Mouse (Mus musculus) layer of hippocampus, adult 9-11 months (tissue): Measurements from ENCODE around the gene Slc35f3.
A peak's percentile ranks its signal among the peaks of the same experiment; 100 is the strongest.

ENCODE experiments used
- DNase-seq: peaks from one replicate; pipeline ENCODE4 v3.0.0; 2022

Gene Slc35f3

DNA sequence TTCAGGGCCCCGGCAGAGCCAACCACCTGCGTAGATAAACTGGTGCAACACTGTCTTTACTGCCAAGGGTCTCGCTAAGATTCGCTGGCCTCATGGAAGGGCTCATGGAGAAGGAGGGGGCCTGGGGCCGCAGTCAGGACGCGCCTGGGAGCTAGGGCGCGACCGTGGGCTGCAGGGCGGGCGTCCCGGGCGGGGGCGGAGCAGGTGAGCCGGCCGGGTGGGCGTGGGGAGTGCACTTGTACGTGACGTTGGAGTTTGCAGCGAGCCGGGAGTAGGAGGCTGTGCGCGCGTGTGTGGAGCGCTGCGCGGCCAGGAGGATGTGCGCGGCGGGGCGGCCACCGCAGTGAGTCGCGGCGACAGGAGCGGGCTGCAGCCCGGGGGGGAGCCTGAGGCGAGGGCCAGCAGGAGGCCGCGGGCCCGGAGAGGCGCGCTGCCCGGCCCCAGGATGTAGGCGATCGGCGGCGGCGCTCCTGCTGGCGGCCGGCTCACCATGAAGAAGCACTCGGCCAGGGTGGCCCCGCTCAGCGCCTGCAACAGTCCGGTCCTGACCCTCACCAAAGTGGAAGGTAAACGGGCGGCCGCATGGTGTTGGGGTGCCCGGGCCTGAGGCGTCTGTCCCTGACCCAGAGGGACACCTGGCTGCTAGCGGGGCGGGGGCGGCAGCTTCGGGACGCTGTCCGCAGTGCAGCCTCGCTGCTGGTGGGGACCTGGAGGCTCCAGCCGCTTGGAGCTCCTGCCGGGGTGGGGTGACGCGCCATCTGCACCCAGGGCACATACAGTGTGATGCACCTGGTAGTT is at the start of gene Slc35f3:
Gene Slc35f3 (plus strand): TSS at position 263 of the 798 bp plus-strand sequence.
- peak; percentile 77 for DNase-seq

DNA sequence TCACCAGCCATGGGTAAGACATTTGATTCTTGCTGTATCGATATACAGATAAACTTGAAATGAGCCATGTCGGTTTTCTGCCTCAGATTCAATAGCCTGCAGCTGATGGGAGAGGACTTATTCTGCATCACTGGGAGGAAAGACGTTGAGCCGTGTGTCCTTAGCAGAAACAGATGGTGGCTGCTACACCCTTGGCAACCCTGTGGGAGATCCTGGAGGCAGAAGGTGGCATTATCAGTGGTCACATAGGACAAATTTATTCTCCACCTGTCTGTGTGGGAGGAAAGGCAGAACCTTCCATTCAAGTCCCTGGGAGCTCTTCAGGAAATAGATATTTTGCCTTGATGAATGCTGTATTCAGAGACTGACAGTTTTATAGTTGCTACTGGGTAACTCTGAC is 47.9 kb upstream of the Slc35f3 start:
- DNase-seq = no peak

DNA sequence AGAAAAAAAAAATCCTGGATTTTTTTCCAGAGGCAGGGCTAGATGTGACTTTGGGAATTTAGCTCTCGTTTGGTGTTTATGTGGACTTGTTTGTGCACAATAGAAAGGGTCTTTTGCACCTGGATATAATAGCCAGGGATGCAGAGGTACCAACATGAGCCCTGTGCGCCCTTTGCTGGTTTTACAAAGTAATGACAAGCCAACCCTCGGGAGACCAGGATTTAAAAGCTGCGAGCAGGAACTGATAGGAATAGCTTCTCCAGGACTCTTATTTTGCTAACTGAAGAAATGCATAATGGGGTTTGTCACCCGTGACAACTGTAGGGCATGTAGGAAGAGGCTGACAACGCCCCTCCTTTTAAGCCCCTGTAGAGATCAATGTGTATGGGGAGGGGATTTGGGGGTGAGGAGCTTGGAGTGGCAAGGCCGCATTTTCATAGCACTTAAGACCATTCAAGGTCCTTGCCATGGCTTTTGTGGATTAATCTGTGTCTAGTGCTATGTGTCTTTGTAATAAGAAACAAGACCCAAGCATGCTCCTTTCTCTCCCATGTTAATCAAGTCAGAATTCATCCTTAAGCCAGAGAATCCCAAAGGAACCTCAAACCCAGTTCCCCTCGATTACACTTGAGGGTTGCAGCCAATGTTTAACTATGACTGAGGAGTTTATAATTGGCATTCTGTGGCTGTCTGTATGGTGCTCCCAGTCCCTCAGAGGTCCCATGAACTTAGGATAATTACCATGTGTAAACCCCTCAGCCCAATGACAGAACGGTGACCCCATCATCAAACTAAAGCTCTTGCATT is 41.6 kb upstream of the Slc35f3 start:
- DNase-seq = no peak

DNA sequence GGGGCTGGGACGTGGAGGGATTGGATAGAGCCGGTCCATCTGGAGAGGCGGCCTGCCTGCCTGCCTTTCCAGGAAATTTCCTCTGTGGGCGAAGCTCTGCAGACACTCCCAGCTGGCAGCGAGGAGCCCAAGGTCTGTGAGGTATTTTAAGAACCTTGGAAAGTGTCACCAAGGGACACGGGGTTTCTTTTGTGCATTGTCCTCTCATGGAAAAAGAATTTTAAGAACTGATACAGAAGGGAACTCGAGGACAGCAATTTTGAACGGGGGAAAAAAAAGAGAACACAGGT is 41.0 kb upstream of the Slc35f3 start:
- peak; percentile 60 for DNase-seq

DNA sequence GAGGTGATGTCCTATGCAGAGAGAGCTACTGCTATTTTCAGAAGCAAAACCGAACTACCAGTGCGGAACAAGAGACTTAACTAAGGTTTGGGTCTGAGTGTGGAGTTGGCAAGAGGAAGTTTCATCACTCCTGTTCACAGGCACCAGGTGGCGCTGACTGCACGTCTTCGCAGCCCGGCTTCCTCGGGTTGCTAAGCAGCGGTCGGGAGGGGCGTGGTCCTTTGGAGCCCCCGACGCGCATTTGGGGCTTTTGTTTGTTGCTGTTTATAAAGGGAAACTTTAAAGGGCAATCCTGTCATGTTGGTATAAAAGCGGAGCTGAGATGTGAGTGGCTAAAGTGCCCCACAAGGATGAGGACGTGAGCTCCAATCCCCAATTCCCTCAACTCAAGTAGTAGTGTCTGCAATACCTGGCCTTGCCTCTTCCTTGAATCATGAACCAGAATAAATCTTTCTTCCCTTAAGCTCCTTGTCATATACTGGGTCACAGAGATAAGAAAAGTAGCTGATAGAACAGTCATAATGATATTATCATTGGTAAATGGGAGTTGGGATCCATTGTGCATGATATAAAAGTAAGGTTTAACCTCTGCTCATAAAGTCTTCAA is 40.1 kb upstream of the Slc35f3 start:
- DNase-seq = peak; percentile 59

DNA sequence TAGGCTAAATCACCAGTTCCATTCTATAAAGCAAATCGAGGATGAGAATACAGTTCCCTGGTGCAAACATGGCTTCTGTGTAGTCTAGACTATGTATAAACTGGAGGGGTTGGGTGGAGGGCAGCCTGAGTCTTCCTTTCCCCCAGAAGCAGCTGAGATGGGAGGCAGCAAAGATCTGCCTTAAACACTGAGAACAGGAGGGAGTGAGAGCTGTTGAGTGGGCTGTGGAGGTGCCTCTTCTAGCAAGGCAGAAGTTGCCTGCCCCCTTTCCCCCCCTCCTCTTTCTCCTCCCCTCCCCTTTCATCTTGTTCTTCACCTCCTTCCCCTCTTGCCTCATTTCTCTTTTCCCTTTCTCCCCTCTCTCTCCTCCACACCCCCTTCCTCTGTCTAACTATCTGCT is 33.2 kb upstream of the Slc35f3 start:
- DNase-seq = no peak

DNA sequence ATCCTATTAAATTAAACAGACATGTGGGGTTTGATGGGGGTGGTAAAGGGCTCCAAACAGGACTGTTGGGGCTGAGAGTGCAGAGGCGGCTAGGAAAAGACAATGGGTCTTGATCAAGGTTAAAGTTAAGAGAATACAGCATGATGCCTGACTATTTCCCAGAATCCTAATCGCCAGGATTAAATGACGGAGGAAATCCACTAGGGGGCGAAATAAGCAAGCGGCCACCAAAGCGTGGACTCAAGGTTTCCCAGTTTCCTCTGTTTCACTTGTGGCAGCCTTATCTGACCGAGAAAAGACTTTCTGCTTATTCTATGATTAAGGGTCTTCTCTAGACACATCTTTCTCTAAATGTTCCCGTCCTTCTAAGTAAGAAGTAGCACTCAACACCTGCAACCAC is 31.2 kb upstream of the Slc35f3 start:
- no peak for DNase-seq

DNA sequence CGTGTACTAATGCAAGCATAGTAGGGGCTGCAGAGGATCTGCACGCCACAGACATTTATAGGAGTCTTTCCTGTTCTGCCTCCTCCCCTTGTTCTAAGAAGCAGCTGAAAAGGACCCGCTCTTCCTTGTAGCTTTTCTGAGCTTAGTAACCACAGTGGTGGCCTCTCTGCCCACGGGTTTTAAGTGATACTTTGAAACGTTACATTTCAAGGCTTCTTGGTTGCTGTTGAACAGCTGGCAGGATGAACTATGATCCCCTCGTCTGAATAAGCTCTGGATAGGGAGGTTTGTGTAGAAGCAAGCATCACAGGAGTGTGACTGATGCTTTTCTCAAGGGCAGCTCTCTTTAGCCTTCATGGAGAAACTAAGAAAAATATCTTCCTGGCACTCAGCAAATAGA is 28.6 kb upstream of the Slc35f3 start:
- no peak for DNase-seq

DNA sequence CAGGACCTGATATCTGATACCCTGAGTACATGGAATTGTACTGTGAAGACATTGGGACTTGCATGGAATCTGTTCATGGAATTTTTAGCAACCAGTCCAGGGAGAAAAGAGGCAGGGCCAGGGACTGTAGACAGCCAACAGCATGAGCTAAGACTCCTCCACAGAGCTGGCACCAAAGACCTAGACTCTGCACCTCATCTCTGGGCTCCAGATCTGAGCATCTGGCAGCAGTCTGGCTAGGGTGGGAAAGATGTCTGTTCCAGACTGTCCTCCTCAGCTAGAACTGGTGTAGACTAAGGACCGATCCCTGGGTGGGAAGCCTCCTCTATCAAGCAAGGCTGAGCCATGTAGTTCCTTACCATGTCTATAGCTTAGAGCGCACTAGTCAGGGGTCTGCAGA is 25.9 kb upstream of the Slc35f3 start:
- peak; percentile 59 for DNase-seq

DNA sequence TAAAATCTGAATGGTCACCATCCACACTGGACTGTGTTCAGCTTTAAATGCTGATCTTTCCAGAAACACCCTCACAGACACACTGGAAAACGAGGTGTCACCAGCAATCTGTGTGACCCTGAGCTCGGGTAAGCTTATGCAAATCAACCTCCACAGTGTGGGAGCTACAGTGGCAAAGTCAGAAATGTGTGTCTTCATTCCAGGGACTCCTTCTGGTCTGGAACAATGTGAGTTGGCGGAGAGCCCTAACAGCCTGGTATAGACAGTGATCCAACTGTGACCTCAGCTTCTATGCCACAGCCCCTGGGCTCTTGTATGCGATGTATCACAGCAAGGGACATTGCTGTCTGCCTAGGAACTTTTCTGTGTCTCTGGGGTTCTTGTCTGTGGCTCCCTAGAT is 25.3 kb upstream of the Slc35f3 start:
- peak; percentile 69 for DNase-seq

DNA sequence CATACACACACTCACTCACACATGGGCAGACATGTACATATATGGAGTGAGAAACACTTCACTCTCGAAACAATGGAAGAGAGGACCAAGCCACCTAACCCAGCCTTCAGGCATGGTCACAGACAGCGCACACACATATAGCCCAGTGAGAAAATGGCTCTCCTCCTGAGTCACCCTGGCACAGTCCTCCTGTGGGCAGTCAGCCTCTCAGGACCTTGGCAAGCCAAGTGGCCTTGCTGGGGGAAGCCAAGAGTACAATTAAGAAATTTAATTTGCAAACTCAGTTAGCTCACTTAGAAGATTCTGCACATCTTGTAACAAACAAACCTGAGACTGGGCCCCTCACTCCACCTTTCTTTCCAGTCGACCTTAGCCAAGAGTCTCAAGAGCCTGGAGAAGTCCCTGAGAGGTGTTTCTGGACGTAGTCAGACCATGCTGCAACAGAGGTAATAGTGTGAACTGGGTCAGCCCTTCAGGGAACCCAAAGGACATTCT is 23.4 kb upstream of the Slc35f3 start:
- no peak for DNase-seq

DNA sequence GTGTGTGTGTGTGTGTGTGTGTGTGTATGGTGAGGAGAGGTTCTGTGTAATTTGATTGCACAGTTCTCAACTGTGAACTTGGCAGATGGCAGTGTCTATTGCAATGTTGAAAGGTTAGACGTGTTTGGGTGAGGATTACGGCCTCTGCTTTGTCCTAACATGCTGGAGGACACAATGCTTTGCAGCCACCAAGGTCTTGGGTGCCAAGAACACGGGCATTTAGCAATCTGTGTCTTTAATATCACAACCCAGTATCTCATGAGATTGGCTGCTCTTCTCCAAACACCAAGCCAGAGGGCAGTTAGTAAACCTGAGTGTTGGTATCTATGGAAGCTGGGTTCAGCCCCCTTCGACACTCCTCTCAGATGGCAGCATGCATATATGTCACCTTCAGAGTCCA is 22.5 kb upstream of the Slc35f3 start:
- no peak for DNase-seq

DNA sequence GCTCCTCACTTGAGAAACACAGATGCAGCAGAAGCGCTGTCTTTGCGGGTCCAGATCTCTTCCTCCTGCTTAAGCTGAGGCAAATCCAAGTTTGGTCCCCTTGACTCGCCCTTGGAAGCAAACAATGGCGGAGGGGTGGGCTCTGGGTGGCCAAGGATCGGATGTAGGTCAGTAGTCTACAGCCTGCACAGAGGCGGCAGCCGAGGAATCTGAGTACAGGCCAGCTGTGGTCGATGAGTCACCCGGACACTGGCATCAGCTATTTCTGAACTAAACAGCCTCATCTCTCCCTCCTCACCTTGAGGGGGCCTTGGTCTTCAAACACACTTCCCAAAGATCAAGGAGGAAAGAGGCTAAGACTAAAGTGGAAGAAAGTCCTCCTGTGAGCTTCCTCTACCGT is 6.4 kb upstream of the Slc35f3 start:
- no peak for DNase-seq

DNA sequence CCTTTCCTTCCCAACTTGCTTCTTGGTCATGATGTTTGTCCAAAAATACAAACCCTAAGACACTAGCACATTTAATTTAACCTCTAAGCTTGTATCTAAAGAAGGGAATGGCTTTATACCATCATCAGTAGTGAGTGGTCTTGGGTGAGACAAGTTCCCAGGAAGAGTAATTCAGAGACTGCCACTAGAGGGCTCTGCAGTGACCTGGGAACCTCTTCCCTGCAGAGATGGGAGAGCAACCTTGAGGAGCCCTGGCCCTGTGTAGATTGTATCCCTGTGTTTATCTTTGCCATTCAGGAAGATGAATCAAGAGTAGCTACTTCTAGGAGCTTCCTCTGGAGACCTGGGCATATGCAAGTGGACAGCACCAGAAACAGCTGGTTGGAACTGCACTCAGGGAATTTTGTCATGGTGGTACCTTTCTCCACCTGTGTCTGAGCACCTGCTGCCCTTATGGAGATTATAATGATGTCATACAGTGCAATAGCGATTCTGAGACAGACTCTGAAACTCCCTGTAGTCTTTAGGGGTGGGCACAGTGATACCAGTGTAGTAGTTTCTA is 993 bp upstream of the Slc35f3 start:
- DNase-seq = no peak

DNA sequence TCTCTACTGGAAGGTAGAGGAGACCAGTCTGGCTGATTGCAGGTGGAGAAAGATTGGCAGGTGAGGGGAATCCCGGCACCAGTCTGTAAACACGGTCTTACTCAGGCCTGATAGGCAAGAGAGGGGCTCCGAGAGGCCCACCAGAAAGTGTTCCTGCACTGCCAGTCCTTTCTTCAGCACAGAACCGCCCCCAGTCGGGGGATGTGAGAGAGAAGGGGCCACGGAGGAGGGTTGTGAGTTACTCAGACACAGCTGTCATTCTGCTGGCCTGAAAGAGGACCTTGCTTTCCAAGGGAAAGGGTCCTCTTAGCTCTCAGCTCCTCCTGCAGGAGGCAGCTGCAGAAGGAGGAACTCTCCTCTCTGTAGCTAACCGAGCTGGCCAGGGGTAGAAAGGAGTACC is 975 bp downstream of the Slc35f3 start:
- DNase-seq = no peak

DNA sequence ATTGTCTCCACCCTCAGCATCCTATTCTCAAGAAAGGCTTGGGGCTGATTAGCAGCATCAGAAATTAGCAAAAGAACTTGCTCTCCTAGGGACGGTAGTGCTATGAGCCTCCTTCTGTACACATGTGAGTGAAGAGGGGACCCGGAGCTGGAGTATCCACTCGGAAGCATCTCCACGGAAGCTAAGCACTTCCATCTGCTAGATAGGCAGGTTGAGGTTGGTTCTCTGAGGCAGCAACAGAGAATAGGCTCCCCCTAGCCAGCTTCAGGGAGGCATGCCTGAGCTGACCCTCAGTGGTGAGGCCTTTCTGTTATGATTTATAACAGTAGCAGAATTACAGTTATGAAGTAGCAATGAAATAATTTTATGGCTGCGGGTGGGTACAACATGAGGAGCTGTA is 2.0 kb downstream of the Slc35f3 start:
- no peak for DNase-seq

DNA sequence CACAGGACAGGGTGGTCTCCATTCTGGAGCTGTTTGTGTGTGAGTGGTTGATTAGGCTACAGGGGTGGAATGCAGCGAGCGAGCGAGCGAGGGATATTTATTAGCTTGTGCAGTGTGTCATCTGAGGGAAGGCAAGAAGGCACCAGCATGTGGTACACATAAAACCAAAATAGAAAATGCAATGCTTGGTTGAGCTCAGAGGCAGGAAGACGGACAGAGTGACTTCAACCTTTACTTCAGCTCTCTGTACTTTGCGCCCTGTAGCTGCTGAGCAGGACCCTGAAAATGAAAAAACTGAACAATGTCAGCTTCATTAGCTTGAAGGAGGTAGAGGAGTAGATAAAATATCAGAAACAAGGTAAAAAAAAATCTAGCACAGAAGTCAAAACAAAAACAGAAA is 3.2 kb downstream of the Slc35f3 start:
- DNase-seq = no peak

DNA sequence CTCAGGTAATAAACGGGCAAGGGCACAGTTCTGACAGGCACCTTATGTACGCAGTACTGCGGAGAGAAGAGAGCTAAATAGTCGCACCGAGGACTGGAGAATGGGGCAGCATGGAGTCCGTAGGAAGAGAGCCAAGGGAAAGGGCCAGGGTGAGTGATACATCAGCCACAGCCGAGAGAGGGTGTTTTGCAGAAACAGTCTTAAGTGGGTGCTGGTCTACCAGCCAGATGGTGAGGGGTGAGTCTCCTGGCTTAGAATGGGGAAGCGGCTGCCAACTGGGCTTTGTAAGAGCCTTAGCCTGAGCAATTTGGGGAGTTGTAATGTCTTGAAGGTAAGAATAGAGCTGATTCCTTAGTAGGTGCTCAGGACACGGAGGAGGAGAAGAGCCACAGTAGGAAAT is 8.8 kb downstream of the Slc35f3 start:
- DNase-seq = peak; percentile 26

DNA sequence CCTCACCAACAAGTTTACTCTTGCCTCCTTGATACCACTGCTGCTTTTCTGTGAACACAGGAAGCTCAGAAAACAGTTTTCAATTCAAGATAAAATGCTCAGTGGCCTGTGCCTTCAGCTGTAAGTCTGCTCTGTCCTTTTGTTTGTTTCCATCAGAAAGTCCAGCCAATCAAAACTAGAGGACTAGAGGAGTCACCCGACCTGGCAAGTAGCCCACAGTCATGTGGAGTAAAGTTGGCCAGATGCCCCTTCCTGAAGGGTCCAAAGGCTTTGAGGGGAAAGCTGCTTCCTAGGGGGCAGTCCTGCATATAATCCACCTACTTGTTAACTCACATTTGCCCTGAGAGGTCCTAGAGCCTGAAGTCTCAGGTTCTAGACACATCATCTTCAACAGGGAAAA is 10.7 kb downstream of the Slc35f3 start:
- DNase-seq = no peak

DNA sequence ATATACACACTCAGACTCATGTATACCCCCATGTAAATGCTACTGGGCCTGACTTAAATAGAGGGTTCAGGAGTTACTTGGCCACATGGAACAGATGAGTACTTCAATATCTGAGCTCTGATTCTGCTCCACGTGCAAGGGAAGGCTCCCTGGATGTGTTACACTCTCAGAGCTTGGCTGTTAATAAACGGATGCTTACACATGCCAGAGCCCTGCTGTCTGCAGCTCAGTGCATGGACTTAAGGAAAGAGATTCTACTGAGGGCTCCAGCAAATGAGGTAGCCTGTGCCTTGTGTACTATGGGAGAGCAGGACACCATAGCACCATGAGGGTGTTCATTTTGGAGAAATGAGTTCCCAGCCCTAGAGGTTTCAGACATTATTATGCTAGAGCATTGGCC is 26.6 kb downstream of the Slc35f3 start:
- no peak for DNase-seq

DNA sequence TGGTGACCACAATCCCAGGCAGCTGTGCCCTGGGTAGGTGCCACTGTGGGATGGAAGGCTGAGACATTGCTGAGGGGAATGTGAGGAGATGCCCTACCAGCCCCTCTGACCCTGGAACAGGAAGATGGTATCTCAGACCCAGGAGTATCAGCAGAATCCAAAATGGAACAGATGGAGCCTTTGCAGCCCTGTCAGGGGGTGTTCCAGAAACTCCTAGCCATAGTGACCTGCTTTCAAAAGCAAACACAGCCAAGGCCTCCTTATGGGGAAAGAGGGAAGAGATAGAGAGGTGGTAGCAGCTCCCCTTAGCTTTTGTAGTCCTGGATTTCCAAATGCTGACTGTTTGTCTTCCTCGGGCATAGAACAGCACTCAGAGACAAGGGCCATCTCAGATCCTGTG is 27.8 kb downstream of the Slc35f3 start:
- DNase-seq = no peak

DNA sequence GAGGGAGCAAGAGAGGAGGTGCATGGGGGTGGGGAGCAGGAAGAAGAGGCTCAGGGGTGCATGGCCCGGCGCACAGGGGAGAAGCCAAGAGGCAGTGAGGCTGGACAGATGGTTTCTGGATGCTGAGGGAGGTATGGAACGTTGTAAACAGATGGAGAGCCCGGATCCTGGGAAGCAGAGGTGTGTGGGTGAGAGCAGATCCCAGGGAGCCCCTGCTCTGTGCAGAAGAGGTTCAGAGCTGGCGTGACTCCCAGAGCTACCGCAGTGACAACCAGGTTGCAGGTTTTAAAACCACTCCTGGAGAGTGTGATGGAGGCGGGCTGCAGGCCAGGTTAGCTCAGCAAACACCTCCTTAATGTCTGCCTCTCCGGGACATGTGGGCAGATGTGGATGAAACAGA is 28.4 kb downstream of the Slc35f3 start:
- peak; percentile 86 for DNase-seq

DNA sequence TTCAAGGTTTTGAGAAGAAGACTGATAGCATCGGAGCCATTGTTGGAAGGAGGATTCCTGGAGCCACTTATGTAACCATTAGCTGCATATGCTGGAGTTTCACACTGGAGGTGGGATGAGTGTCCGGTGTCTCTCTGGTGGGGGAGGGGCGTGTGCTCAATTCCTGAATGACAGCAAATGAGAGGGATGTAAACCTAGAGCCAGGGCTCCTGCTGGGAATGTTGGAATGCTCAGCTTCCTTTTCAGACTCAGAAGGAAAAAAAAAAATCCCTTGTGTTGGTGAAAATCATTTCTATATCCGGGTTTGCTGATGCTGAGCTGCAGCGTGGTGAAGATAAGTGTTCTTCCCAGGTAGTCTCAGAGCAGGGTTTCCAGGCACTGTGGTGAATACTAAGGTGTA is 29.4 kb downstream of the Slc35f3 start:
- DNase-seq = no peak

DNA sequence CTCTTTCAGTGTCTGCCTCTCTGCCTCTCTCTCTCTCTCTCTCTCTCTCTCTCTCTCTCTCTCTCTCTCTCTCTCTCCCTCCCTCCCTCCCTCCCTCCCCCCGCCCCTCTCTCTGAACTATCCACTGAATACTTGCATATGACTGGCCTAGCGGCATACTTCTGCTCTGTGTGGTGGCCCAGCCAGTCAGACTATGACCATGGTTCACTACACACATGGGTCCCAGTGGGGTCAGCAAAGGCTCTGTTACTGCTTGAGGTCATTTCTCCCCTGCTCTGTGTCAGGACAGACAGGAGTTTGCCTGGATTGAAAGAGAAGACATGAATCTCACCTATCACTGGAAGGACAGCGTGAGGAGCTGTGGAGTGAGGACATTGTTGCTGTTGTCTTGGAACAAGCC is 40.5 kb downstream of the Slc35f3 start:
- no peak for DNase-seq
